Mouse (Mus musculus) urinary bladder, adult 2 months (tissue): ENCODE data around the gene Il15. TPM values are rescaled to one million over a fixed set of nuclear protein-coding genes. Genes with fewer than 3 reads are reported as not detected.

Experiments
- DNase-seq: peaks from one replicate; pipeline ENCODE4 v3.0.0; 2022; ENCODE audit warnings: low spot score
- polyA plus RNA-seq: library from polyadenylated mRNA; depleted of rRNA; stranded (reverse); fragments of >200 nt; gene quantifications from 2 replicates; pipeline ENCODE4 v1.2.3, GENCODE M21; 2012; rRNA removed

Gene Il15
- polyA plus RNA-seq = 14.2 and 17.1 TPM in 2 replicates

DNA sequence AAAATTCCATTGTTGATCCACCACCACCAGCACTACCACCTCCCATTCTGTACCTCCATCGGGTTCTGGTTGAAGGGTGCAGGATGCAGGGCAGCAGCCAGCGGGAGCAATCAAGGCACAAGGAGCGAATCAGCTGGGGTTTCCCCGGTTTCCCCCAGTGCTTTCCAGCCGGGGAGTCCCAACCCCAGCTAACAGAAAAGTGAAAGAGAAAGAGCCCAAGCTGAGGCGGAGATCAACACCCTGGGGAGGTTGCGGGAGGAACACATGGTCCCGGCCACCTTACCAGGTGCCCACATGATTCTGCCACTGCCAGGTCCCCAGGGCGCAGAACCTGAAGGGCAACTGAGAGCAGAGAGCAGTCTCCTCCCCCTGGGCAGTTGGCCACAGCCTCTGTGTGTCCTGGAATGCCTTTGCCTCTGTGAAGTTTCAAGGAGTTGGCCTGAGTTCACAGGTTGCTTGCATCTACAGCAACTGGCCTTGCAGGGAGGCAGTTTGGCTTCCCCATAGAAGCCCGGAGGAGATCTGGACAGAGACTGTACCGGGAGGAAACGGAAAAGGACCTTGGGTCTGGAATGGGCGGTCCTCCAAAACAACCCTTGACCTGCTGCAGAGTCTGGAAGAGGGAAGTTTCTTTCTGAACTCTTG is at the start of gene Il15:
Gene Il15, minus strand, starts transcription at position 537 of the 645 bp plus-strand sequence.
- DNase-seq = peak; percentile 44

DNA sequence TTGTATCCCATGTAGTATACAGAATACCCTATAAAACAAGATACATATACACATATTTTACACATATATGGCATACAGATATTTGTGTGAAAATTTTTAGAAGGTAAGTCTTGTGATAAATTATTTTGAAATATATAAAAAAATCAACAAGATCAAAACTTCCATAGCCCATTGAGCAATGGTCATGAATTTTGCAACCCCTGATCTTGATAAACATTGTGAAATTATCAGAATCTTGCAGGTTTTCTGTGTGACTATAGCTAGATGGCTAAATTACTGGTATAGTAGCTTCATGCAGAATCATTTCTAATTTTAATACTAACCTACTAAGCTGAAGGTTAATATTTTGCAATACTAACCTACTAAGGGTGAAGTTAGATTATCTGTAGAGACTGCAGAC is 41.9 kb upstream of the Il15 start:
- no peak for DNase-seq

DNA sequence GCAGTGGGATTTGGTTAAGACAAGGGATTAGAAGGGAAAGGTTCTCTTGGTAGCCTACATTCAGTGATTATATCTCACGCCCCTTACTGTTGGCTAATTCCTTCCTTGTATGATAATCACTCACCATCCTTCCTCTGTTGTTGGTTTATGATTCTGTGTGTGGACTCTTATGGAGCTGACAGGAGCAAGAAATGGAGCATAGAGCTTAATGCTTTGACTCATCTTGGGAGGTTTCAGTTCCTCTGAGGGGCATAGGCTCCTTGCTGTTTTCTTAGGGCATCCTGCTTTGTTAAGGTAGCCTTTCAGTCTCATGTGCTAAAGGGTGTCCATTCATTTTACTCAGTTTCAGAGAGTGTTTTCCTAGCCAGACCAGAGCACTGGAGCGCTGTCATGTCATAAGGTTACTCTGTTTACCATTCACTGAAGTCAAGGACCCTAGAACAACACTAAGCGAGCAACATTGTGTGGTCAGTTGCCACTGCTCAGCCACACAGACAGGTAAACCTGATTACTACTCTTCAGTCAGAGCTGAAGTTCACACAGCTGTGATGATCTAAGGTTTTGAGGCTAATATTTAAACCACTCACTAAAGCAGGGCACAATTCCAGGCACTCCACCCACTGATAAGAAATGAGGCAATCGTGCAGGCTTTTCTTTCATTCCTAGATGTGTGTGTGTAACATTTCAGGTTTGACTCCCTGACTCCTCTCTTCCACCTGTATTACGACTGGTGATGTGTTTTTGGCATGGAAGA is 13.7 kb upstream of the Il15 start:
- no peak for DNase-seq

DNA sequence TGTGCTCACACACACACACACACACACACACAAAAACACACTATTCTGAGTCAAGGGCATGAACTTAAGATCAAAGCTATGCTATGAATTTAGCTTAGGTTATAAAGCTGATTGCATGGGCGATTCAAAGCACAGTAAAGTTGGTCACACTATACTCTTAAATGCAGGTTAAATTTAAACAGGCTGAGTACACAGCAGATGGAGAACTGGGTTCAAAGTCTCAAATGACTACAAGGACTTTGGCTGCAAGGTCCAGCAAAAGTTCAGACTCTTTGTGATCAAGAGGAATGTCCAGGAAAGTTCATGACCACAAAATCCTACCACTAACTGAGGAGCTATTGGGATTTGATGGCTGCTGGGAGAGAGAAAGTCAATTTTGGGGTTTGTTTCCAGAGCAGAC is 12.5 kb upstream of the Il15 start:
- DNase-seq = no peak

DNA sequence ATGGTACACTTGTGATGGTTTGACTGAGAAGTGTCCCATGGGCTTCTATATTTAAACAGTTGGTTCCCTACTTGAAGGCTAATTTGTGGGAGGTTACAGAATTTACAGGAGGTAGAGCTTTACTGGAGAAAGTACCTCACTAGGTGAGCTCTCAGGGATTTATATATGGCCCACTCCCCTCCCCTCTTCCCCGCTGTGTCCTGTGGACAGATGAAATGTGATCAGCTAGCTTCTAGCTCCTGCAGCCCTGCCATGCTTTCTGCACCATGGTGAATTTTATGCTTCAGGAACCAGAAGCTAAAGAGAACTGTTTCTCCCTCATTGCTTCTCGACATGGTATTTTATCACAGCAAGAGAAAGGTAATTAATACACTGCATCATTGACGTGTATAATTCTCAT is 7.1 kb upstream of the Il15 start:
- DNase-seq = no peak

DNA sequence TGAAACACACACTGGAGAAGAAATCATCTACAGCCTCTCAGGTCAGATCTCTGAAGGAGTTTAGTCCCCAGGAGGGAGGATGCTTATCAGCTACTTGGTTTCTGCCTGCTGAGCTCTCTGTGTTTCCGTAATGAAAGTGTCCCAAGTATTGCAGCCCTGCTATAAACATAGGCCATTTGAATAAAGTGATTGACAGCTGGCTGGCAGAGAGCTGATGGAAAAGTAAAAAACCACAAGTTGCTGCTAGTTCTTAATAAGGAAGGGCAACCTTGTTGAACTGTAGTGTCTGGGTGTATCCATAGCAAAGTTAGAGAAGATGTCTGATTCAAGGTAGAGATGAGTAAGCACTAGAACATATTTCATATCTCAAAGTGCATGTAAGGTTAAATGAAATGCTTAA is 4.0 kb upstream of the Il15 start:
- no peak for DNase-seq

DNA sequence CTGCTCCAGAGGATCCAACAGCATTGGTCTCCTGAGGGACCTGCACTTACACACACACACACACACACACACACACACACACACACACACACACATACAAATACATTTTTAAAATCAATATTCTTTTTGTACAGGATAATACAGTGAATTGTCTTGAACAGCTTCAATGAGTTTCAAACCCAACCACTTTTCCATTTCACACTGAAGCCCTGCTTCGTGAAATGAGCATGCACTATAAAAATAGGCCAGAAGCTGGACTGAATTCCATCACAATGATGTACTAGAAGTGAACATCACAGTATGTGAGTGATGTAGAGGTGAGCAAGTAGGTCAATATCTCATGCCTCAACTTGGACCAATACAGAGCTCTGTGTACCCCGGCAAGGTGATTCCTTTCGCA is 1.0 kb upstream of the Il15 start:
- DNase-seq = no peak

DNA sequence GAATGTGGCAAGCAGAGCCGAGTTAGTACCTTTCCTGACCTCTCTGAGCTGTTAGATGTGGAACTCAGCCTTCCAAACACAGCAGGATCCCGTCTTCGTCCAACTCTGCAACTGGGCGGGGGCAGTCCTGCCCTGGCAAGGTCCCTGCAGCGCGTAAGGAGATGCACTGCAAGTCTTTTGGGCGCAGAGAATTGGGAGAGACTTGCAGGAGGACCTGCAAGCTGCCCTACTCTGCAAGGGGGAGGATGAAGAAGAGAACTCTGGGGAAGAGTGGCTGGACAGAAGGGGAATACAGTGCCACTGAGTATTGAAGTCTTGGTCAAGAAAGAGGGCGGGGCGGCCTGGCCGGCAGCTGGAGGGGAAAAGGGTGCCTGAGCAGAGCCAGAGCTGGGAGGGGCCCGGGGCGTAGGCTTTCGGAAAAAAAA is 749 bp downstream of the Il15 start:
- peak; percentile 36 for DNase-seq

DNA sequence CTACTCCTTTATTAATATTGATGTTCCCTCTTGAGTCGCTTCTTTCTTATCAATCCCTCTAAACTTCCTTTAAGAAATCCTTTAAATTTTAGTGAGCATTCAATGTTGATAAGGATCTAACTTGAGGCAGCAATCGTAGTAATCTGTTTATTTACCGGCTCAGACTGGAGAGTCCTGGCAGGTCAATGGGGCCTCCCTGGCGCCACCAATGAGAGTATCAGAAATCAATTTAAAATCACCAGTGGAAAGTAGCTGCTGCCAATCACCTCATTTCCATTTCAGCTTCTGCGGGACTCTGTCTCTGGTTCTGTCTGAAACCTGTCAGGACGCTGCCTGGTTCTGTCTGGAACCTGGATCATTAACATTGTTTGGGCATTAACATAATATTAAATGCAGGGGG is 1.5 kb downstream of the Il15 start:
- no peak for DNase-seq

DNA sequence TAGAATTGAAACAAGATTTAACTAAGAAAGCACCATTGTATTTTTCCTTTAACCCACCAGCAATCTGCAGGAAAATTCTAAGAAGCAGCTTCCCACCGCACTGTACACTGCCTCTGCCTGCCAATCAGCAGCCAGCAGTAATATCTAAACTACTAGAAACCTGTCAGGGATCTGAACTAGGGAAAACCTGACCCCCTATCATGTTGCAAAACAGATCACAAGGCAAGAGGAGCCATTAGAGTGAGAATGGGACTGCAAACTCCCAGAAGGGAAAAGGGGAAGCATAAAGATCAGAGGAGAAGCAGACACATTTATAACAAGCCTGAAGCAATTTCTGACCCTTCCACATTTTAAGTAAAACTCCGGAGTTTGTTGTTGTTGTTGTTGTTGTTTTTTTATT is 2.0 kb downstream of the Il15 start:
- DNase-seq = no peak

DNA sequence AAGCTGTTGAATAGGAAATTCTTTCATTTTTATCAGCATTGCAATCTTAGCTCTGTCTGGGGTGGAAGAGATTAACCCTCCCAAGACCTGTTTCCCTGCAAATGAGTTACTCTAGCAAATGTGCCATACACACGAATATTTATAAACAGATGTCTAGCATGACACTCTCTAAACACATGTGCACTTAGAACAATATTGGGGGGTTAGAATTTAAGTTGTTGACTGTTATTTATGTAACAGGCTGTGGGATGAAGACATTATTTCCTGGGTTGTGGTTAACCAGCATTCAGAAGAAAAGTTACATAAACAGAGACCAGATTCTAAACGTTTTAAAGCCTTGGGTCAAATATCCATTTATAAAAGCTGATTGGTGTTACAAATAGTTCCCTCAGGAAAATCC is 2.6 kb downstream of the Il15 start:
- no peak for DNase-seq

DNA sequence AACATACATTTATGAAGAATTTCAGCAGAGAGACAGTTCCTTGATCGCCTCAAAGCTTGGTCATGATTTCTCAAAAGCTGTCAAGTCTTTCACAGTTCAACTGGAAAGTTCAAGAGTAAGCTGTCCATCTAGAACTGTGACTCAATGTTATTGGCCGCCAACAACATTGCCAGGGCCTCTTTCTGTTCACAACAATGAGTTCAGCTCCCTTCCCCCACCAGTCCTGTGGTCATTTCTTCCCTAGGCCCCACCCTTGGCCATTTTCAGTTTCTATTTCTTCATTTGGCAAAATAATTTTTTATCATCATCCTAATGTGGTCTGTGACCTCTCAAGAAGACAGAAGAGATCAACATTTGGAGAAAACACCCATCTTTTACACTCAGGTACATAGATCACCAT is 4.5 kb downstream of the Il15 start:
- no peak for DNase-seq

DNA sequence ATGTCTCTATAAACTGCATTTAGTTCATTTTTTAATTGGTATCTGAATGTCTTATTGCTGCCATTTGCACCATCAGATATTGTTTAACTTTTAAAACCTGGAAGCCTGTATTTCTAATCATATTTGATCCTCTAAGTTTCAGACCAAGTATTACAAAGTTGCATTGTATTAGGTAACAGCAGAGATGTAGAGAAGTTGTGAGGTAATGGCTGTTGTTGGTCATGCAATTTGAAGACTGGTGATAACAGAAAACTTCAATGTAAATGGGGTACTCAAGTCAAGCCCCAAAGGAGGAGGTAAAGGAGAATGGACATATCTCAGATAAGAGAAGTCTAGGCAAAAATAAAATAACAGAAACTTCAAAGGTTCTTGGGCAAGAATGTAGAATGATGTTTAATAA is 11.8 kb downstream of the Il15 start:
- DNase-seq = no peak

DNA sequence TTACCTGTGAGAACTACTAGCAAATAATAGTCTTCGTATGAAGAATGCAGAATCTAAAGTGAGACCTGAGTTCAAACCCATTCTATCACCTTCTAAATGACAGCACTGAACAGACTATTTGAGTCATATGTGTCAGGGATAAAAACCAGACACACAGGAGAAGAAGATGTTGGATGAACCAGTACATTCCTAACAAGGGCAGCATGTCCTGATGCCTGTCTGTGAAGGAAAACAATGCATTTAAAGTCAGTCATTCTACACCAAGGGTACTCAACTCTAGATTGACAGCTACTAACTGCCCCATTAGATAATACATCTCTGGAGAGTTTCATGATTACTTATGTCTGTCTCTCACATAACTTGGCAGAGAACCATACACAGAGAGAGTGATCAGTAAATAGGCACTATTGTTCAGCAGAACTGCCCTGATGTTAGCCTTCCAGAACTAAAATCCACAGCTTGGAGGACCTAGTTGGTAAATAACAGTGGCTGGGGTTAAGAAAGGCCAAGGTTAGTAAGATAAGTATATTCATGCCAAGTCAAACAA is 14.6 kb downstream of the Il15 start:
- DNase-seq = no peak

DNA sequence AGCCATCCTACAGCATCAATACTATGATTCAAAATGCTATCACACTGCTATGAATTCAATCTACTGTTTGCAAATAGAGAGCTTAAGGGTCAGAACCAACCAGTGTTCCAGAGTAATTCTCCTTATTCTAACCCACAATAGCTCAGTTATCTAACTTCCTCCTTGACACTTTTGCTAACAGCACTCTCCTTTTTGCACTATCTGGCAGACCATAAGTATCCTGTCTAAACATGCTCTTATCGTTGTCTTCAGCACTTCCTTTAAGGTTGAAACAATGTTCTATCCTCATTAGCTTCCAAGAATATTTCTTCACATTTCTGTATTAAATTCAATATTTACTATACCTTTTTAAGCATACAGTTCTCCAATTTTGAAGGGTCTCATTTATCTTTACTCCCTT is 15.4 kb downstream of the Il15 start:
- DNase-seq = no peak

DNA sequence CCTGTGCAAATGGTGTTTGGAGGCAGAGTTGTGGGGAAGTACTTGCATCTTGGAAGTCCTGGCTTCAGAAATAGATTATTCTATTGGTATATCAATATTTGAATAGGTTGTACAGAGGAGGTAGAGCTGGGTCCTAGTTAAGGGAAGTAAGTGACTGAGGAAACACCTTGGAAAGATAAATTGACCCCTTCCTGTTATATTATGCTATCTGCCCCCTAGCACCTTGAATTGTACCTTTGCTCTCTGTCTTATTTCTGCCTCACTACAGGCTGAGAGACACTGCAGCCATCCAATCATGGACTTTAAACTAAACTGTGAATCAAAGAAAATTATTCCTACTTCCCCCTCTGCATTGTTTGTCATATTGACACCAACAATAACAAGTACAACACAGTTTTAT is 17.2 kb downstream of the Il15 start:
- DNase-seq = no peak

DNA sequence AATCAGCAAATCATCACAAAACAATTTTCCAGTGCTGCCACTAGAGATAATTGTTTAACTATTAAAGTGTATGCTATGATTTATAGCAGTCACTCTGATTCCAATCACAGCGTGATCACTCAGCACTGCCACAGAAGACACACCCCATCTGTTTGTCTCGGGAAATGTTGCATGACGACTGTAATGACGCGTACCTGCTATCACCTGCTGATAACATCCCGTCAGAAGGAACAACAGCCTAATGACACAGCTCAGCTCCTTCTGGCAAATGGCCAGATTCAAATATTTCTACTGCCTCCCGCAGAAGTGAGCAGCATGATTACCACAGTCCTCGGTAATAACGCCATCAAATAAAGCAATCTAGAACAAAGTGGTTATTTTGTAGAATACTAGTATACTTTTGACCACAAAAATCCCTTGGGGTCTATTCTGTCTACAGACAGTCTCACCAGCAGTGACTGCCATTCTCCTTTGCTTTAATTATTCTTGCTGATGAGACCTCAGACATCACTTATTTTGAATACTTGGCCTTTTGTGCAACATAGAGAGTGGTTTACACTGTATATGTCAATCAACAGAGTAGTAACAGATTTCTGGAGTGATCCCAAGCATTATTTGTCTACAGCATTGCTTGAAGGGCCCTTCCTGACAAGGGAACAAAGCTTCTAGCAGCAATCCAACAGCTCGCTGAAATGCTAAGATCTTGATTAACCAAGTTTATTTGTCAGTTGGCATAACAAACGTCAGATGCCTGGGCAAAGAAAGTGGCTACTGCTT is 18.4 kb downstream of the Il15 start:
- DNase-seq = no peak

DNA sequence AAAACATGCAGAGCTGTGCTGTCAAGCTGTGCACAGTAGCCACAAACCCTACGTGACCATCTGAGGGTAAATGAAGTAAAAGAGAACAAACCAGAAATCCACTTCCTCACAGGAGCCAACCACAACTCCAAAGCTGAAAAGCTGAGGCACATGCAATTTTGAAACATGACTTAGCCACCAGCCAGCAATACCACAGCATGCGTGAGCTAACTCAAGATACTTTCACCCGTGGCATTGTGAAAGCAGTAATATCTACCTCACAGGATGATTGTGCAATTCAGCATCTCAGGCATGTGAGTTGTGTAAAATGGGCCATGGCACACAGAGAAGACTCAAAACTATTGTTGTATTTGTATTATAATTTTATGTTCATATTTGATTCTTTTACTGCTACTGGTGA is 19.7 kb downstream of the Il15 start:
- DNase-seq = no peak

DNA sequence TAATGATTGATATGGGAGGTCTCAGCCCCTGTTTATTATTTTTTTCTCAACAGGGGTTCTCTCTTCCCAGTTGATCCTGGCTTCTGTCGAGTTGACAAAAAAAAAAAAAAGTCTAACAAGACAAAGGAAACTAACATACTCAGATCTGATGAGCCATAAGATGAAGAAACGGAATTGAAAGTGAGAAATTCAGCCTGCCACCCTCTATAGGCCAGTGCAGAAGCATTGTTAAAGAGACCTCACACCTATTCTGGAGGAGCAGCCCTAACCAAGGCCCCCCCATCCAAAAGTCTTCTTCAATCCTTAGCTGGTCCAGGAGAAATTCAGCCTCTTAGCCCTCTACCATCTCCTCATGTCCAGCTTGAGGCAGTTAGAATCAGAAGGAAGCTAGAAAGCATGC is 20.7 kb downstream of the Il15 start:
- DNase-seq = no peak

DNA sequence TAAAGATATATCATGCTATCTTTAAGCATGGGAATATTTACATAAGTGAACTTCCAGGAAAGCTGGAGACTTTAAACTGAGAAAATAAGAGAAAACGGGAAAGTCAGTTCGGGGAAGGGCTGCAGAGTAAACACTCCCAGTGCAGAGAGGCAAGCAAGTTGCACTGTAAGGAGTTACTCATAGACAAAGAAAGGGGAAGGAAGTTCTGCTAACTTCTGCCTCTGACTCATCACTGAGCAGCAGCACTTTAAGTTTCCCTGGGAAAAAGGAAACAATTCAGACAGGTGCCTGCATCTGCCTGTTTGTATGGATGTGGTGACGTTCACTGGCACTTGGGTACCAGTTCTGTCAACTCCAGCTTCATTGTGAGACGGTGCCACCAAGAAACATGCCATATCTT is 28.6 kb downstream of the Il15 start:
- DNase-seq = no peak

DNA sequence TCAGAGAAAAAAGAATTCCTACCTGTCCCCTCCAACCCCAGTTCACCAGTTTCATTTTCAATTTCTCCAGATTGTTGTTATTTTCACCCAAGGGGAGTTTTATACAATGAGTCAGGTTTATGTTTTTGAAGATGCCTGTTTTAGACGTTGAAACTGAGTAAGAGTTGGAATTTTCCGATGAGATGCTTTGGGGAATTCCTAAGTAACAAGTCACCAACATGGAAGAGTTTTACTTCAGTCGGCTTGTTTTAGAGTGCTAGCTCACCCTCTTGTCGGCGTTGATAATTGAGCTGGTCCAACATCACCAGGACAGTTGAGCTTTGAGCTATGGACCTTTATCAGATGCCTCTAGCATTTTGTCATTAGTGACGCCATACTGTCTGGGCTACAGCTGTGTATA is 30.2 kb downstream of the Il15 start:
- no peak for DNase-seq

DNA sequence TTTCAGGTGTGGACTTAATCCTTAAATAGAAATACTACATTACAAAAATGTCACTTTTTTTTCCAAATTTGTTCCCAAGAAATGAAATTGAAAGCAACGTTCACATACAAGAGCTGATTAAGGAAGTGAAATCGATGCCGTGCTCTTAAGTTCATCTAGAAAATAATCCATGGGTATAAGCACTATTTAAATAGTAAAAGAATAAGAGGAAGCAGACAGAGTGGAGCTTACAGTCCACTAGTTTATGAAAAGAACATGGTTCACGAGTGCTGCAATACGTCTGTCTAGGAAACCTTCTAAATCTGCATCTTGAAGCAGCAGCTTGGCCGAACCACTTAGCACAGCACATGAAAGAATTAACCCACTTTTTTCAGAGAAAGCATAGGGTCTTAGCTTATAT is 32.4 kb downstream of the Il15 start:
- no peak for DNase-seq

DNA sequence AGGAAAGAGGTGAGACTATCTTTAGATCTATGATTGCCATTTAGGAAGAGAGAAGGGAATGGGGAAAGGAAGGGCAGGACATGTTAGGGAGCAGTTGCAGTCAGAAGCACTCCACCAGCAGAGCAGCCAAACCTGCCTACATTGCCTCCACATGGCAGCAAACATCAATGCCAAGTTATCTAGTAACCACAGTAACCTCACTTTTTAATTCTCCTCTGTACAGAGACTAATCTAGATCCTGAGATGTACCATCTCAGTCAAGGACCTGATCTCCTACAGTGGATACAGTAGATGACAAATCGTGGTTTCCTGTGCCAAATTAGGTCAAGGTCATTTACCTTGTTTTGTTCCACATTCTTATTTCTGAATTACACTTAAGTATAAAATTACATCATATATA is 42.0 kb downstream of the Il15 start:
- no peak for DNase-seq
